Mouse (Mus musculus) intestine, embryonic 15.5 days (tissue): ENCODE data around the gene Adgrg7. TPM values are rescaled to one million over a fixed set of nuclear protein-coding genes. Genes with fewer than 3 reads are reported as not detected.

Source experiments
- ATAC-seq: fragments of 200-750 bp; cut with Nextera tagmentation; 2 replicates; pipeline ENCODE4 v1.8.0; 2017; ENCODE audit warnings: moderate TSS enrichment, moderate library complexity
- H3K27ac ChIP-seq: fragments of 300-500 bp; sonication (generic); 2 replicates; pipeline ENCODE4 v1.5.1; 2015; ENCODE audit warnings: mild to moderate bottlenecking, inconsistent platforms
- H3K27me3 ChIP-seq: fragments of 300-500 bp; sonication (generic); replicated peaks from 2 replicates; pipeline ENCODE4 v1.6.1; 2015; ENCODE audit warnings: inconsistent platforms
- H3K36me3 ChIP-seq: fragments of 300-500 bp; sonication (generic); 2 replicates; pipeline ENCODE4 v1.6.1; 2015; ENCODE audit warnings: inconsistent platforms
- H3K4me1 ChIP-seq: fragments of 300-500 bp; sonication (generic); replicated peaks from 2 replicates; pipeline ENCODE4 v1.6.1; 2015; ENCODE audit warnings: inconsistent platforms
- H3K4me2 ChIP-seq: fragments of 300-500 bp; sonication (generic); replicated peaks from 2 replicates; pipeline ENCODE4 v1.6.1; 2015; ENCODE audit warnings: mild to moderate bottlenecking, inconsistent platforms
- H3K4me3 ChIP-seq: fragments of 300-500 bp; sonication (generic); replicated peaks from 2 replicates; pipeline ENCODE4 v1.5.1; 2015; ENCODE audit warnings: inconsistent platforms
- H3K9ac ChIP-seq: fragments of 300-500 bp; sonication (generic); 2 replicates; pipeline ENCODE4 v1.6.1; 2015; ENCODE audit warnings: inconsistent platforms
- H3K9me3 ChIP-seq: fragments of 300-500 bp; sonication (generic); 2 replicates; pipeline ENCODE4 v1.6.1; 2016; ENCODE audit warnings: inconsistent platforms
- WGBS: fragments of 180-500 bp; shearing (Covaris S2); methylation state at CpG from one replicate; pipeline ENCODE4 v1.1.7; 2015; 5-methylcytosine and 5-hydroxymethylcytosine counted together
- polyA plus RNA-seq: library from polyadenylated mRNA; unstranded; fragments of >200 nt; fragmentation: Nextera tagmentation; extraction: Ambion mirVana; gene quantifications from 2 replicates; pipeline ENCODE4 v1.2.1, GENCODE M21; 2015

Gene Adgrg7
- polyA plus RNA-seq: 4.6 and 5.4 TPM in 2 replicates

DNA sequence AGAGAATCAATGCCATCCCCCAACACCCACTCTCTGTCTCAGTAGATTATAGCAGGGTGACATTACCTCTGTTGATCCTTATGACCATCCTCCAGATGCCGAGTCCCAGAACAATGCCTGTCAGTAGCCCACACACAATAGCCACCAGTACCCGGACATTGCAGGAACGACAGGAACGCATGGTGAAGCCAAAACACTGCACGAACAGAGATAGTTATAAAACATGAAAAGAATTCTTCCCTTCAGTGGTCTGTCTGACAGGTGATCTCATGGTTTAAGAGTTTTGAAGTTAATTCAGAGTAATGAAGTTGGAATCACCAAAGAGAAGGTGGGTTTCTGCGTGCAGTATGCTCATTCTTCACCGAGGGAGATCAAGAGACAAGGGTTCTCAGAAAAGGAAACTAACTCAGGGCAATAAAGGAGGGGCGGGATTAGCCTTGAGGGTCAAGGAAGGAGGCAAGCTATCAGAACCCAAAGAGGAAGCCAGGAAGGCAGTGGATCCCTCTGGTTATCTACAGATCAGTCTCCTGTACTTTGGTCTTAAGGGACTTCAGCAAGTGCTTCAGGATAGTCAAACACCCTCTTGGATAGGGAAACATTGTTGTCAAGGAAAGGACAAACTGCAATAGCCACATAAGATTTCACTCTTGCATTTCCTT is at the start of gene Adgrg7:
Adgrg7 (minus strand) TSS at position 375 of the 659 bp plus-strand sequence.
- no peak within 1 kb of the TSS for H3K27ac ChIP-seq
- WGBS: 61% methylated on average over 8 of the region's 8 CpGs
- peak; percentile 88 for ATAC-seq
- no peaks in the 10 kb centered on the region for H3K4me1 ChIP-seq
- no peak within 1 kb of the TSS for H3K9ac ChIP-seq
- H3K36me3 ChIP-seq: no peaks in the 10 kb centered on the region
- H3K9me3 ChIP-seq: no peaks in the 10 kb centered on the region
- peak within 1 kb of the TSS; percentile 21 for H3K4me3 ChIP-seq
- peak within 1 kb of the TSS; percentile 14; the same call in 1 of the 2 replicates for H3K4me2 ChIP-seq
- H3K27me3 ChIP-seq: no peaks in the 10 kb centered on the region

DNA sequence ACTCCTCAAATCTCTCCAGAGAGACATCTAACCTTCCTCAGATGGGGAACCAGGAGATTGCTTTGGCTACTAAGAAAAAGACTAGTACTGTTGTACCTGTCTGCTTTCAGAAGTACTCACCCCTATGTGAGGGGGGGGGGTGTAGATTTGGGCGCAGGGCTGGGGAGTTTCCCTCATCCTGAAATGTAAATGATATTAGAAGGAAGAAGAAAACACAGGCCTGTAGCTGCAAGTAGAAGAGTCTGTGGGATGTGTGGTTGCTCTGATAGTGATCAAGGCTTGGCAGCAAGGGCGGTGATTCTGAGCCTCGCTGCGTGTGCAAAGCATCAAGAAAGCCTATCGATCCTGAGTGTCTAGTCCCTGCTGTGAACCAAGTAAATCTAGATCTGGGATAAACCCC is 47.3 kb upstream of the Adgrg7 start:
- Histone ChIP-seq H3K4me3 (no peak overlapping the region), H3K9me3 (no peaks in the 10 kb centered on the region), H3K36me3 (no peaks in the 10 kb centered on the region), H3K9ac (no peak overlapping the region), H3K27ac (no peak overlapping the region), H3K27me3 (no peaks in the 10 kb centered on the region), H3K4me1 (no peaks in the 10 kb centered on the region), H3K4me2 (no peak overlapping the region)
- ATAC-seq: no peak
- WGBS: 91% methylated on average over 5 of the region's 5 CpGs

DNA sequence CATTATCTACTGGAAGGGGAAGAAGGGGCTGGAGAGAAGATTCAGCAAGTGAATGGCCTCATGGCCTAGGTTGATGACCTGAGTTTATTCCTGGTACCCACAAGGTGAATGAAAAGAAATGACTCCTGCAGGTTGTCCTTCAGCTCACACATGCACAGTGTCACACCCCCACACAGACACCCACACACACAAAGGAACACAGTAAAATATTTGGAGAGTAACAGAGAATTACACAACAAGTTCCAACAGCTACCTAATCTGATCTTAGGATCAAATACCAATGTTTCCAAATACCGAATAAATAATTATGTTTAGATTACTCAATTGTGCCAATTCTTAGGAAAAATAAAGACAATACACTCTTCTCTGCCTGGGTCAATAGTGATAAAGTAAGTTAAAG is 37.7 kb upstream of the Adgrg7 start:
- Histone ChIP-seq H3K4me3 (no peak overlapping the region), H3K27ac (no peak overlapping the region), H3K9ac (no peak overlapping the region), H3K9me3 (no peaks in the 10 kb centered on the region), H3K4me2 (no peak overlapping the region), H3K36me3 (no peaks in the 10 kb centered on the region), H3K4me1 (no peaks in the 10 kb centered on the region), H3K27me3 (no peaks in the 10 kb centered on the region)
- ATAC-seq: no peak
- WGBS: 92% methylated on average over 1 of the region's 1 CpGs

DNA sequence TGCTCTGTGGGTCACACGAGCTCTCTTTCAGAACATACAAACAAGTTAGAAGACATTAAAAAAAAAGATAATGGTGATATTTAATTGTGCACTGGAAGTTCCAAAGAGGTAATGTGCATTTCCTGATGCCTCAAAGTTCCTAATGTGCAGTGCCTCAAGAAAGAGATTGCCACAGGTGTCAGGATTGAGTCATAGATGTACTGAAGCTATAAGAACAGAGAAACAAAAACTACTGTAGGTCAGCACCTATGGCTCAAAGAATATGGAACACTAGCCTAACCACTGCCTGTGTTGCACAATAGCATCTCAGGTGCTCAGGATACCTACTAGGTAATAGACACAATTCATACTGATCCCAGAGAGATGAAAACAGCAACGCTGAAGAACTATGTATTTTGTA is 36.3 kb upstream of the Adgrg7 start:
- H3K36me3 ChIP-seq: no peaks in the 10 kb centered on the region
- H3K4me2 ChIP-seq: no peak overlapping the region
- no peaks in the 10 kb centered on the region for H3K27me3 ChIP-seq
- H3K9me3 ChIP-seq: no peaks in the 10 kb centered on the region
- no peaks in the 10 kb centered on the region for H3K4me1 ChIP-seq
- ATAC-seq: no peak
- no peak overlapping the region for H3K27ac ChIP-seq
- WGBS: 89% methylated on average over 2 of the region's 2 CpGs
- no peak overlapping the region for H3K9ac ChIP-seq
- no peak overlapping the region for H3K4me3 ChIP-seq

DNA sequence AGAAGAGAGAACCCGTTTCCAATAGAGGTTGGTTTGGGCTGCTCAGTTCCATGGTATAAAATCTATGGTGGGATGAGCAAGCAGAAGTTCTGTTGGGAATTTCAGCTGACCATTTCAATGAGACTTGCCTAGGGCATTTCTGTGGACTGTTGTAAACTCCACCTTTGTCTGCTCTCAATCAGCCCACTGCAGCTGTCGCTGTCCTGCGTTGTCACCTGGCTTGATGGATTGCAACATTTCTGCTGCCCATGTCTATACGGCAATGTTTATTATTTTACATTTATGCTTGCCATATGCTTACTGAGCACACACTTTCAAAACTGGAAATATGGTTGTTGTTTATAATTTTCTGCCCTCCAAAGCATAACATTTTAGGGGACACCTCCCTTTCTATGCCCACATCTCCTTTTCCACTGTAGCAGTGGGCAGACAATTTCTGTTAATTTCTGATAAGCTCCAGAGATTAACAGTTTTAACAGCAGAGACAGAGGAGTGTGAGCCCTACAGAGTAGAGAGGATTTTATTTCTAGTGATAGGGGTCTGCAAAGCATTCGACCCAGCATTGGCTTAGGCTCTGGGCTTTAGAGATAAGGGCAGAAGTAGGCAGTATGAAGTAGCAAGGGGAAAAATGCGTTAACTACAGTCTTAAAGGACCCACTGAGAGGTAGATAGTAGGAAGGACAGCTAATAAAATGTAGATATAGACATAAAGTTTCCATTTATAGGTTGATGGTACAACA is 5.9 kb upstream of the Adgrg7 start:
- Histone ChIP-seq H3K27ac (no peak overlapping the region), H3K9ac (no peak overlapping the region), H3K4me1 (no peaks in the 10 kb centered on the region), H3K36me3 (no peaks in the 10 kb centered on the region), H3K27me3 (no peaks in the 10 kb centered on the region), H3K4me3 (no peak overlapping the region), H3K4me2 (no peak overlapping the region), H3K9me3 (no peaks in the 10 kb centered on the region)
- ATAC-seq: 0 out of 2 replicates have a peak, but pooled peaks have one; percentile 42
- 63% methylated on average over 6 of the region's 6 CpGs for WGBS

DNA sequence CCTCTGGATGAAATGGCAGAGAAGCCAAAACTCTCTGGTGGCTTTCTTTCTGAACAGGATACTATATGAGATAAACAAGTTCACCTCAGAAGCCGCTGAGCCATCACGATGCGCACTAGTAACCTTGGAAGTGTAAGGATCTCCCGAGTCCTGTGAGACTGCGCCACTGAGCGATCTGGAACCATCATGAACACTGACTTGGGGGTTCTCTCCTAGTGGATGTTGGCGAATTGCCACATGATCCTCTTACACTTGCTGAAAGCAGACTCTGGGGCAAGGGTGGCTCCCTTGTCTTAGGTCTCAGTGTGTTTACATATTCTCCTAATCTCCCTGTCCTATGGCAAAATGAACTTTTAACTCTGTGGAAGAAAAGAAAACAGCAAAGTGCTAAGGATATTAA is 5.3 kb upstream of the Adgrg7 start:
- no peaks in the 10 kb centered on the region for H3K36me3 ChIP-seq
- WGBS: 86% methylated on average over 7 of the region's 7 CpGs
- ATAC-seq: no peak

DNA sequence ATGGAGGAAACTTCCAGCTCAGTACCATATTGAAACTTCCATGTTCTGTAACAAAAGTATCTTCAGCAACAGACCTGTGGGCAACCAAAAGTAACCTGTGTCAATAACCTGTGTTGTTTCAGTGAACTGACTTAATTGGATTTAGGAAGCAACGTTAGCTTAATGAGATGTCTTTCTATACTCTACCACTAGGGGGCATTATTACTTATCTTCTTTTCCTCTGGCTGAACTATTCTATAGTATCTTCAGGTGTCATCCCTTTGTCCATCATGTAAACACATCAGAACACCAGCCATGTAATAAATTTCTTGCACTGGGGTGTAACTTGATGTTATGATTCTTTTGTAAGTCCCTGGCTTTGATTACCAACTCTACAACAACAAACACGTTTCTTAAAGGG is 4.8 kb upstream of the Adgrg7 start:
- Histone ChIP-seq H3K27me3 (no peaks in the 10 kb centered on the region), H3K36me3 (no peaks in the 10 kb centered on the region), H3K27ac (no peak overlapping the region), H3K9ac (no peak overlapping the region), H3K4me1 (no peaks in the 10 kb centered on the region), H3K4me2 (no peak overlapping the region), H3K4me3 (no peak overlapping the region), H3K9me3 (no peaks in the 10 kb centered on the region)
- ATAC-seq: no peak
- 34% methylated on average over 2 of the region's 2 CpGs for WGBS

More for the DNA sequence above, 5.3 kb upstream of the Adgrg7 start:
- Histone ChIP-seq H3K9ac (no peak overlapping the region), H3K4me1 (no peaks in the 10 kb centered on the region), H3K4me3 (no peak overlapping the region), H3K4me2 (no peak overlapping the region), H3K27ac (no peak overlapping the region), H3K9me3 (no peaks in the 10 kb centered on the region), H3K27me3 (no peaks in the 10 kb centered on the region)

DNA sequence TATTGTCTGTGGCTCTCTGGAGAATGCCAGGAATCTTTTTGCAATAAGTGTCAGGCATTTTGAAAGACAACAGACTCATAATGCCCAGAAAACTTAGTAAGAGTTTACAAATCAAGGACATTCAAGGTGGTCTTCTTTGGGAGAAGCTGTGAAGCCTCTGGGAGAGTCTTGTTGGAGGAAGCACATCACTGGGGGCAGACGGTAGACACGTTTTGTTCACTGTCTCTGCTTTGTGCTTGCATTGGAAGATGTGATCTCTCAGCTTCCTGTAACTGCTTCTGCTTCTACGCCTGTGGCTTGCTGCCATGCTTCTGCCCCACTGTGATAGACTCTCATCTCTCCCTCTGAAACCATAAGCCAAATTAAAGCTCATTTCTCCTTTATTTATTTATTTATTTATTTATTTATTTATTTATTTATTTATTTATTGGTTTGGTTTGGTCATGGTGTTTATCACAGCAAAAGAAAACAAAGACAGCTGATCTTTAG is 3.9 kb upstream of the Adgrg7 start:
- Histone ChIP-seq H3K9me3 (no peaks in the 10 kb centered on the region), H3K4me2 (no peak overlapping the region), H3K4me3 (no peak overlapping the region), H3K4me1 (no peaks in the 10 kb centered on the region), H3K36me3 (no peaks in the 10 kb centered on the region), H3K27me3 (no peaks in the 10 kb centered on the region), H3K27ac (no peak overlapping the region), H3K9ac (no peak overlapping the region)
- 90% methylated on average over 3 of the region's 3 CpGs for WGBS
- no peak for ATAC-seq

DNA sequence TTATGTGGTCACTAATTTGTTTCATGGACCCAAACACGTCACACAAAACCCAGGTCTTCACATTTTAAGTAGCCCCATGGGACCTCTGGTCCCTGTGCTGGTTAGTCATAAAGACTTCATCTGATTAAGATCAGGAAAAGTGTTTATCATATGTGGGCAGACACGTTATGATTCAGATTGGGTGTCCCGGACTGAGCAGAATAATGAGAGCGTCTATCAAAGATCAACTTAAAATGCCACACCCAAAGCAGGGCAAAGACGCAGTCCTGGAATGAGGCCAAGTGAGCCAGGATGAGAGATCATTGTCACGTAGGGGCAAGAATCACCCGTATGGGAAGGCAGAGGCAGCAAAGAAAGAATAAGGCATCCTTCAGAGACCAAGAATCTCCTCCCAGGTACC is 3.2 kb upstream of the Adgrg7 start:
- H3K9ac ChIP-seq: no peak overlapping the region
- no peak overlapping the region for H3K27ac ChIP-seq
- H3K36me3 ChIP-seq: no peaks in the 10 kb centered on the region
- no peak overlapping the region for H3K4me3 ChIP-seq
- H3K4me1 ChIP-seq: no peaks in the 10 kb centered on the region
- H3K4me2 ChIP-seq: no peak overlapping the region
- no peaks in the 10 kb centered on the region for H3K9me3 ChIP-seq
- no peaks in the 10 kb centered on the region for H3K27me3 ChIP-seq
- no peak for ATAC-seq
- WGBS: 65% methylated on average over 7 of the region's 7 CpGs

DNA sequence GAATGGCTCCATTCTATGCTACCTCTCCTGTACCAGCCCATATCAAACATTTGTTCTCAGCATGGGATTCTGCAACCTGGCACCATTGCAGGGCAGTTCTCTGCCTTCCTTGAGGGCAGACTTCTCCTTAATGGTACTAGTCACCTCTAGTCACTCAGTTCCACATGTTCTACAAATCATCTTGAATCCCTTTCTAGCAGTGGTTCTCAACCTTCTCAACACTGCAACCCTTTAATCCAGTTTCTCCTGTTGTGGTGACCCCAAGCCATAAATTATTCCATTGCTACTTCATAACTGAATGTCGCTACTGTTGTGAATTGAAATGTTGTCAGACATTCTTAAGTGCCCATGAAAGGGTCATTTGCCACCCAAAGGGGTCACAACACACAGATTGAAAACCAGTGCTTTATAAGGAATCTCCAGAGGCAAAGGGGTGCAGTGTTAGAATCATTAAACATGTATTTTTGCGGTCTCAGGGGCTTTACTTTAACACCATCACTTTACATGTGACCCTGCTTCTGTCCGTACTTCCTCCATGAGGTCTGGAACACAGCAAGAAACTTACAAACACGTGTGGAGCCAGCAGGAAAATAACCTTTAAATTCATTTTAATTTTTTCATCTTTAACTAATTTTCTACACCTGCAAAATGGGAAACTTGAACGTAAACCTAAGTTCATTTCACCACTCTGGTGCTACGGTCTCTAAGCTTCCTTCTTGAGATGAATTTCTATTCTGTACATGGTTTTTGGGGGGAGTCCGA is 1.1 kb downstream of the Adgrg7 start:
- Histone ChIP-seq H3K4me2 (no peak overlapping the region), H3K36me3 (no peaks in the 10 kb centered on the region), H3K9me3 (no peaks in the 10 kb centered on the region), H3K4me3 (no peak overlapping the region), H3K4me1 (no peaks in the 10 kb centered on the region), H3K27me3 (no peaks in the 10 kb centered on the region), H3K27ac (no peak overlapping the region), H3K9ac (no peak overlapping the region)
- ATAC-seq: no peak
- 84% methylated on average over 7 of the region's 7 CpGs for WGBS

DNA sequence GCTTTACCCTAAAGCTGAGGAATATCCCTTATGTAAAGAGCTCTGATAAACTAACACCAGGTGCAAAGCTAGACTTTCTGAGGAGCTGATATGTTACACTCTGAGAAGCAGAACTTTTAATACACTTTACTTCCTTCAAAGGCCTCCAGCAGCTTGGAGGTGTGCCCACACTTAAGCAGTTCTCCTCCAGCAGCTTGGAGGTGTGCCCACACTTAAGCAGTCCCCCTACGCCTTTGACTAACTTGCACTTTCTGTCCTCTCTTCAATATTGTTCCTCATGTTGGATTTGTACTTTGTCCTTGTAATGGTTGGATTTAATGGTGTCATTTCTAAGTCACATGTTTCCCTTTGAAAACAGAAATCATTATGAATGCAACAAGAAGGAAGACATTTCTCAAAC is 1.9 kb downstream of the Adgrg7 start:
- H3K27ac ChIP-seq: no peak overlapping the region
- no peak overlapping the region for H3K4me2 ChIP-seq
- peak; percentile 82 for ATAC-seq
- no peaks in the 10 kb centered on the region for H3K4me1 ChIP-seq
- no peak overlapping the region for H3K9ac ChIP-seq
- 68% methylated on average over 1 of the region's 1 CpGs for WGBS
- H3K27me3 ChIP-seq: no peaks in the 10 kb centered on the region
- no peaks in the 10 kb centered on the region for H3K36me3 ChIP-seq
- no peak overlapping the region for H3K4me3 ChIP-seq
- no peaks in the 10 kb centered on the region for H3K9me3 ChIP-seq

DNA sequence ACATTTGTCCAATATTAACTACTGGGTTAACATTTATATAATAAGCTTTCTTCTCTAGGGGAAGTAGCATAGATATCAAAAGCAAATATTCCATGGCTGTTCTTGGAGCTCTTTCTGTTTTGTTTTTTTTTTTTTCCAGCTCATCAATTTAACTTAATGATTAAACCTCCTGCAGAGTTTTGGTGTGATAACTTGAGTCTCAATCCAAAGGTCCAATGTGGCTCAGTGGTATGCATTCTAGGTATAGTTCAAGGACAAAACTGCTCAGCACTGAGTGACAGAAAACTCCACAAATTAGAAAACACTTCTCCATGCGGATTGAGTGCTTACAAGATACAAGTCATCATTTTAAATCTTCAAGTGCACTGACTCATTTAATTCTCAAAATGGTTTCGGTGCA is 9.7 kb downstream of the Adgrg7 start:
- H3K4me3 ChIP-seq: no peak overlapping the region
- WGBS: 86% methylated on average over 2 of the region's 2 CpGs
- no peak for ATAC-seq
- no peak overlapping the region for H3K4me2 ChIP-seq
- no peaks in the 10 kb centered on the region for H3K4me1 ChIP-seq
- no peaks in the 10 kb centered on the region for H3K36me3 ChIP-seq
- H3K9me3 ChIP-seq: no peaks in the 10 kb centered on the region
- H3K27ac ChIP-seq: no peak overlapping the region
- H3K9ac ChIP-seq: no peak overlapping the region
- H3K27me3 ChIP-seq: no peaks in the 10 kb centered on the region
